Mouse (Mus musculus) neural tube, embryonic 15.5 days (tissue): ENCODE data around the gene Paf1. TPM values are rescaled to one million over a fixed set of nuclear protein-coding genes. Genes with fewer than 3 reads are reported as not detected.
A peak's percentile ranks its signal among the peaks of the same experiment; 100 is the strongest.
"Not testable (repeated sequence)": the region's sequence is repeated elsewhere in the genome, so short reads cannot be mapped to it uniquely, and the experiment has no call there.

ENCODE experiments used
- ATAC-seq: fragments of 200-750 bp; cut with Nextera tagmentation; 2 replicates; pipeline ENCODE4 v1.8.0; 2017; ENCODE audit warnings: mild to moderate bottlenecking, moderate TSS enrichment, moderate library complexity; ENCODE audit not compliant: low FRiP score
- H3K27ac ChIP-seq: fragments of 300-500 bp; sonication (generic); replicated peaks from 2 replicates; pipeline ENCODE4 v1.5.1; 2015; ENCODE audit warnings: mild to moderate bottlenecking, inconsistent platforms
- H3K27me3 ChIP-seq: fragments of 300-500 bp; sonication (generic); replicated peaks from 2 replicates; pipeline ENCODE4 v1.6.1; 2015; ENCODE audit warnings: inconsistent platforms
- H3K36me3 ChIP-seq: fragments of 300-500 bp; sonication (generic); 2 replicates; pipeline ENCODE4 v1.6.1; 2015; ENCODE audit warnings: inconsistent platforms
- H3K4me1 ChIP-seq: fragments of 300-500 bp; sonication (generic); 2 replicates; pipeline ENCODE4 v1.6.1; 2015; ENCODE audit warnings: inconsistent platforms
- H3K4me2 ChIP-seq: fragments of 300-500 bp; sonication (generic); 2 replicates; pipeline ENCODE4 v1.6.1; 2015; ENCODE audit warnings: inconsistent platforms, mild to moderate bottlenecking, moderate library complexity
- H3K4me3 ChIP-seq: fragments of 300-500 bp; sonication (generic); replicated peaks from 2 replicates; pipeline ENCODE4 v1.5.1; 2015; ENCODE audit warnings: mild to moderate bottlenecking, inconsistent platforms
- H3K9ac ChIP-seq: fragments of 300-500 bp; sonication (generic); replicated peaks from 2 replicates; pipeline ENCODE4 v1.6.1; 2015; ENCODE audit warnings: mild to moderate bottlenecking, inconsistent platforms
- H3K9me3 ChIP-seq: fragments of 300-500 bp; sonication (generic); replicated peaks from 2 replicates; pipeline ENCODE4 v1.6.1; 2016; ENCODE audit warnings: inconsistent platforms
- WGBS: fragments of 180-500 bp; shearing (Covaris S2); methylation state at CpG from one replicate; pipeline ENCODE4 v1.1.7; 2015; ENCODE audit warnings: mixed read lengths; 5-methylcytosine and 5-hydroxymethylcytosine counted together
- polyA plus RNA-seq: library from polyadenylated mRNA; unstranded; fragments of >200 nt; fragmentation: Nextera tagmentation; extraction: Ambion mirVana; gene quantifications from 2 replicates; pipeline ENCODE4 v1.2.1, GENCODE M21; 2015

Paf1 gene
- polyA plus RNA-seq, 1 experiment from 2014 or later: 96.0 TPM

DNA sequence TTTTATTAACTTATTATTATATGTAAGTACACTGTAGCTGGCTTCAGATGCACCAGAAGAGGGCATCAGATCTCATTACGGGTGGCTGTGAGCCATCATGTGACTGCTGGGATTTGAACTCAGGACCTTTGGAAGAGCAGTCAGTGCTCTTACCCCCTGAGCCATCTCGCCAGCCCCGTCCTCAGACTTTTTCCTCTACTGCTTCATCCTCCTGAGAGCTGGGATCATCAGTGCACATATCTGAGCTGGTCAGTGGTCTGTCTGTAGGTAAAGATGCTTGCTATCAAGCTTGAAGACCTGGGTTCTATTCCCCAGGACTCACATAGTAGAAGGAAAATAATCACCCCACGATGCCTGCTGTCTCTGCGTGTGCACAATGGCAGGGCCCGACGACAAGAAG lies 5.4 kb upstream of the Paf1 start:
- H3K27me3 ChIP-seq, H3K9me3 ChIP-seq, ATAC-seq, H3K4me2 ChIP-seq, H3K4me3 ChIP-seq, H3K27ac ChIP-seq, H3K9ac ChIP-seq: not testable (repeated sequence)
- 90% methylated on average over 7 of the region's 7 CpGs for WGBS
- H3K36me3 ChIP-seq: peaks cover 42% of the 10 kb centered on the region
- peaks cover 22% of the 10 kb centered on the region for H3K4me1 ChIP-seq

DNA sequence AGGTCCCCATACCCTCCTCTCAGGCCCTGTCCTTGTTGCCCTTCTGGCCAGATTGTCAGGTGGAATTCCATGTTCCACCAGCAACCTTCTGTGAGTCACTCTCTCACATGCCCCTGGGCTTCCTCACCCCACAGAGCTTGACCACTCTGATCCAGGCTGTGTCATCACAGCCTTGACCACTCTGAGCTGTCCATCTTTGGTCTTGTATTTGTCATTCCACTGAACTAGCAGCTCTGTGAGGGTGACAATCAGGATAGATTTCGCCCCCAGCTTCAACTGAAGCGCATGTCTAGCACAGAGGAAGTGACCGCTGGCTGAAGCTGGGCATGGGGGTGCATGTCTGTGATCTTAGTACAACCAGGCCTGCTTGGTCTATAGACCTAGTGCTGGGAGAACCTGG lies 2.4 kb upstream of the Paf1 start:
- peaks cover 24% of the 10 kb centered on the region for H3K4me1 ChIP-seq
- 95% methylated on average over 3 of the region's 3 CpGs for WGBS
- H3K36me3 ChIP-seq: peaks cover 48% of the 10 kb centered on the region
- no peak overlapping the region for H3K9ac ChIP-seq
- no peak overlapping the region for H3K4me2 ChIP-seq
- no peaks in the 10 kb centered on the region for H3K27me3 ChIP-seq
- H3K4me3 ChIP-seq: no peak overlapping the region
- no peaks in the 10 kb centered on the region for H3K9me3 ChIP-seq
- H3K27ac ChIP-seq: no peak overlapping the region
- ATAC-seq: no peak

DNA sequence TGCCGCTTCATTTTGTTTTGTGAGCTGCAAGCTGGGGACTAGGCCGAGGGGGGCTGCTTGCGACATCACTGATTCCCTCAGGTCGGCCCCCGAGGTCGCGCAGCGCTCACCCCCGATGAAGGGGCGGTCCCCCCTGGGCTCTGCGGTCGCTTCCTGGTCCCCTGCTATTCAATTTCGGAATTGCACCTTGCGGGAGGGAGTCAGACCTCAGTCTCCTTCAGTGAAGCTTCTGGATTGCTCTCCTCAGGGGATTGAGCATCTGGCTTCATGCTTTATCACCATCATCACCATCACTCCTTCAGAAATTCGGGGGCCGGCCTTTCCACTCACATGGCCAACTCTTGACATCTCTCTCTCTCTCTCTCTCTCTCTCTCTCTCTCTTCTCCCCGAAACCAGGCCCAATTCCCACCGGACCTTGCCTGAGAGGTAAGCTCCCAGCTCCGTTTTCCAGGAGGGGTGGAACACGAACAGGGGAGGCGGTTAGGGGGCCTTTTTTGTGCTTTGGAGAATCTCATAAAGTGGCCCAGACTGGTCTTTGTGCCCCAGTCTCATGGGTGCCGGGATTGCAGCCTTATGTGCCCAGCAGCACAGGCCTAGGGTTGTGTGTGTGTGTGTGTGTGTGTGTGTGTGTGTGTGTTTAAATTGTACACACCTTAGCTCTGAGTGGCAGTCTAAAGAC lies 661 bp downstream of the Paf1 start:
- H3K36me3 ChIP-seq: peaks cover 54% of the 10 kb centered on the region
- no peaks in the 10 kb centered on the region for H3K27me3 ChIP-seq
- no peak; the same call in 1 of the 2 replicates for ATAC-seq
- H3K27ac ChIP-seq: peak overlapping the region; percentile 86
- H3K9ac ChIP-seq: peak overlapping the region; percentile 89
- H3K4me1 ChIP-seq: peaks cover 24% of the 10 kb centered on the region
- peak overlapping the region; percentile 93 for H3K4me2 ChIP-seq
- H3K9me3 ChIP-seq: no peaks in the 10 kb centered on the region
- peak overlapping the region; percentile 99 for H3K4me3 ChIP-seq
- WGBS: 5% methylated on average over 22 of the region's 22 CpGs

DNA sequence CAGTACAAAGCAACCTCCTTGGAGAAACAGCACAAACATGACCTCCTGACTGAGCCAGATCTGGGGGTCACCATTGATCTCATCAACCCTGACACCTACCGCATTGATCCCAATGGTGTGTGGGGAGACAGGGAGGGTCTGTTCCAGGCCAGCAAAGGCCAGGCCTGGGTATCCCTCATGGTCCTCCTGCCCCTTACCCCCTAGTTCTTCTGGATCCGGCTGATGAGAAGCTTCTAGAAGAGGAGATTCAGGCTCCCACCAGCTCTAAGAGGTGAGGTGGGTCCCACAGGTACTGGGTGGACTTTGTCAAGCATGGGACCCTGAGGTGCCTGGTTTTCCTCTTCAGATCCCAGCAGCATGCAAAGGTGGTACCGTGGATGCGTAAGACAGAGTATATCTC lies 2.7 kb downstream of the Paf1 start:
- H3K36me3 ChIP-seq: peaks cover 54% of the 10 kb centered on the region
- no peak overlapping the region for H3K27ac ChIP-seq
- H3K4me1 ChIP-seq: peaks cover 24% of the 10 kb centered on the region
- no peak for ATAC-seq
- H3K4me3 ChIP-seq: no peak overlapping the region
- no peak overlapping the region for H3K4me2 ChIP-seq
- no peaks in the 10 kb centered on the region for H3K9me3 ChIP-seq
- H3K9ac ChIP-seq: no peak overlapping the region
- no peaks in the 10 kb centered on the region for H3K27me3 ChIP-seq
- 94% methylated on average over 4 of the region's 4 CpGs for whole genome bisulfite sequencing

DNA sequence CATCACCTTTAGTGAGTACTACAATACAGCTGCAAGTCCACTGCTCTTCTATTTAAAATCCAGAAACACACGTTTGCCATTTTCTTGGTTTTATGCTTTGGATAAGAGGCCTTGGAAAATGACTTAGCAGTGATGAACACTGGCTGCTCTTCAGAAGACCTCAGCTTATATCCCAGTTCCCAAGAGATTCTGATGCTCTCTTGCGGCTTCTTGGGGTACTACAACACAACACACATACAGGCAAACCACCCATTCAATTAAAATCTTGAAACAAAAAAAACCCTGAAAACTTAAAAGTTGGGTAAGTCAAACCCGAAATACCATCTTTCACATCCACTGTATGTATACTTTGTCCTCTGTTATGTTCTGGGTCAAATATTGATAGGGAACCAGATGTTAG lies 5.2 kb downstream of the Paf1 start:
- H3K36me3 ChIP-seq: peaks cover 75% of the 10 kb centered on the region
- no peak for ATAC-seq
- WGBS: 68% methylated on average over 3 of the region's 3 CpGs
- no peak overlapping the region for H3K9ac ChIP-seq
- H3K27me3 ChIP-seq: no peaks in the 10 kb centered on the region
- H3K4me3 ChIP-seq: no peak overlapping the region
- peaks cover 13% of the 10 kb centered on the region for H3K4me1 ChIP-seq
- H3K4me2 ChIP-seq: no peak overlapping the region
- no peaks in the 10 kb centered on the region for H3K9me3 ChIP-seq
- no peak overlapping the region for H3K27ac ChIP-seq

DNA sequence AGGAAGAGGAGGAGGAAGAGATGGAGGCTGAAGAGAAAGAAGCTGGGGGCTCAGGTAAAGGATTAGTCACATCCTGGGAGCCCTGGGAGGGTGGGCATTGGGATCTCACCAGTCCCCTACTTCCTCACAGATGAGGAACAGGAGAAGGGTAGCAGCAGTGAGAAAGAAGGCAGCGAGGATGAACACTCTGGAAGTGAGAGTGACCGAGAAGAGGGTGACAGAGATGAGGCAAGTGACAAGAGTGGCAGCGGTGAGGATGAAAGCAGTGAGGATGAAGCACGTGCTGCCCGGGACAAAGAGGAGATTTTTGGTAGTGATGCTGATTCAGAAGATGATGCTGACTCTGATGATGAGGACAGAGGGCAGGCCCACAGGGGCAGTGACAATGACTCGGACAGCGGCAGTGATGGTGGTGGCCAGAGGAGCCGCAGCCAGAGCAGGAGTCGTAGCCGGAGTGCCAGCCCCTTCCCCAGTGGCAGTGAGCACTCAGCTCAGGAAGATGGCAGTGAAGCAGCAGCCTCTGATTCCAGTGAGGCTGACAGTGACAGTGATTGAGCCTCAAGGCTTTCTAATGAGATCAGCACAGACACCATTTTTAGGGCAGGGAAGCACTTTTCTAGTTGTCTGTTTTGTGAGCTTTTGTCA lies 6.1 kb downstream of the Paf1 start:
- Histone ChIP-seq H3K9ac (no peak overlapping the region), H3K27ac (no peak overlapping the region), H3K27me3 (no peaks in the 10 kb centered on the region), H3K36me3 (peaks cover 83% of the 10 kb centered on the region), H3K4me3 (no peak overlapping the region), H3K4me2 (no peak overlapping the region), H3K4me1 (peaks cover 7% of the 10 kb centered on the region), H3K9me3 (no peaks in the 10 kb centered on the region)
- 92% methylated on average over 10 of the region's 10 CpGs for WGBS
- no peak for ATAC-seq

DNA sequence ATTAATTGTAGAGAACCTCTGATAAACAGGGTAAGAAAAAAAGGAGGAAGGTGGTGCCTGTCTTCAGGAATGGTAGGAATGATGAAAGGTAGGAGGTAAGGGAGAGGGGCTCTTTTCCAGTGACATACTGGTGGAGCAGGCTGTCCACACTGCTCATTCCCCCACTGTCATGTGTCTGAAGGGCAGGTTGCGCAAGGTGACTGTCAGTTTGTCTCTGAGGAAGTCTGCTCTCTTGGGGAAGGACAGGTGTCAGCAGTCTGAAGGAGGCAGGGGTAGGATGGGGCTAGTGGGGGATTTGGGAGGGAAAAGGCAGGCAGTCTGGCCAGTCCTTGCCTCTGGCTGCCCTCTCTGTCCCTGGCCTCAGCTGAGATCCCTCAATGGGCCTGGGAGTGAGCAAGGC lies 8.3 kb downstream of the Paf1 start:
- H3K4me2 ChIP-seq: no peak overlapping the region
- no peaks in the 10 kb centered on the region for H3K9me3 ChIP-seq
- 100% methylated on average over 1 of the region's 1 CpGs for WGBS
- no peaks in the 10 kb centered on the region for H3K4me1 ChIP-seq
- no peak for ATAC-seq
- H3K9ac ChIP-seq: no peak overlapping the region
- H3K4me3 ChIP-seq: no peak overlapping the region
- H3K27ac ChIP-seq: no peak overlapping the region
- H3K27me3 ChIP-seq: no peaks in the 10 kb centered on the region
- peaks cover 92% of the 10 kb centered on the region for H3K36me3 ChIP-seq

DNA sequence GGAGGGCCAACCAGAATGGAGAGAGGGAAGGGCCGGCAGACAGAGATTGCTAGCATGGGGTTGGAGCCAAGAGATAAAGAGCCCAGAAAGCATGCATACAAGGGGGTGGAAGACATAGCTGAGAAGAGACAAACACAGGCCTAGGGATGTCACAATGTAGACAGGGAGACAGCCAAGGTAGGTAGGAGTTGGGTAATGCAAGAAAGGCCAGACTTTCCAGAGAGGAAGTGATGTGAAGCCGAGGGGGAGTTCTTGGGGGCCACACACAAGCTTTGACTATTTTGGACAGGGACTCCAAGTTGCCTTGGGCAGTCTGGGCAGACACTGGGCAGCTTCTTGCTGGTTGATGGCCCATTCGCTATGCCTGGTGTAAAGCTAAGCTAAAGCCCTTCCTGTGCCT lies 9.2 kb downstream of the Paf1 start:
- no peak overlapping the region for H3K9ac ChIP-seq
- peaks cover 93% of the 10 kb centered on the region for H3K36me3 ChIP-seq
- H3K4me3 ChIP-seq: no peak overlapping the region
- no peaks in the 10 kb centered on the region for H3K9me3 ChIP-seq
- ATAC-seq: no peak
- no peak overlapping the region for H3K27ac ChIP-seq
- 90% methylated on average over 3 of the region's 3 CpGs for WGBS
- H3K4me2 ChIP-seq: no peak overlapping the region
- H3K4me1 ChIP-seq: no peaks in the 10 kb centered on the region
- H3K27me3 ChIP-seq: no peaks in the 10 kb centered on the region

DNA sequence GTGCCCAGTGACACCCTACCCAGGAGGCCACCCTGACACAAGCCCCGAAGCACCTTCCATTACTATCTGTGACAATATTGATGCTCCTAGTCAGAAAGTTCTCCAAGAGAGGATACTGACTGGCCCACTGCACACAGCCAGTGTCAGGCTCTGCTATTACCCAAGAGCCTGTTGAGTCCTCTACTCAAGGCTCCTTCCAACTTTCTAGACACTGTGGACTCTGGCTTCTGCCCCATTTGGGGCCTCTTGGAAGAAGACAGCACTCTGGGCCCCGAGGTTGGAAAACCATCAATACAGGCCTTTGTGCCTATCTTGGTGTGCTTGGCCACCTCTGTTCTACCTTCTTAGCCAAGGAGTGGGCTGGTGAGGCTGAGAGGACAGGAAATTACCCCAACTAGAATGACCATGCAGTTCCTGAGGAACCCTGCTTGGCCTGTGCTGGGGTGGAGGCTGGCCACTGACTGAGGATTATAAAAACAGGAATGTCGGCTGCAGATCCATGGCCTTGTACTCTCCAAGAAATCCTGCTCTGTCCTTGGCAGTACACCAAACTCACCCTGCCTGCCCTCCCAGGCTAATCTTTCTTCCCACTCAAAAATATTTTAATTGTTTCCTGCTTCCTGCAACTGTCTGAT lies 18.2 kb downstream of the Paf1 start:
- Histone ChIP-seq H3K36me3 (peaks cover 84% of the 10 kb centered on the region), H3K4me2 (no peak overlapping the region), H3K4me3 (no peak overlapping the region), H3K4me1 (no peaks in the 10 kb centered on the region), H3K27ac (no peak overlapping the region), H3K9ac (no peak overlapping the region), H3K27me3 (no peaks in the 10 kb centered on the region), H3K9me3 (no peaks in the 10 kb centered on the region)
- WGBS: 93% methylated on average over 3 of the region's 3 CpGs
- ATAC-seq: no peak

DNA sequence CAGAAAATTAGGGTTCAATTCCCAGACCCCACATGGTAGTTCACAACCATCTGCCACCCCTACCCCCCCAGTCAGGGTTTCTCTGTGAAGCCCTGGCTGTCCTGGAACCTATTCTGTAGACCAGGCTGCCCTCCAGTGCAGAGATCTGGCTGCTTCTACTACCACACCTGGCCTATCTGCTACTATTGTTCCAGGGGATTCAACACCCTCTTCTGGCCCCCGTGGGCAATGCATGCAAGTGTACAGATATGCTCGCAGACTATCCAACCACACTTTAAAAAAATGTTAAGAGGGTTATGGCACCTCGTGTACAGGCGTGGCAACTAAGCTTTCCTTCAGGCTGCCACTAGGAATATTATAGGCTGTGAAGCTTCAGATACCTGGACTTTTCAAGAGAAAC lies 20.1 kb downstream of the Paf1 start:
- H3K27ac ChIP-seq: no peak overlapping the region
- WGBS: 93% methylated on average over 4 of the region's 4 CpGs
- H3K27me3 ChIP-seq: no peaks in the 10 kb centered on the region
- H3K4me3 ChIP-seq: no peak overlapping the region
- peaks cover 82% of the 10 kb centered on the region for H3K36me3 ChIP-seq
- no peaks in the 10 kb centered on the region for H3K9me3 ChIP-seq
- no peaks in the 10 kb centered on the region for H3K4me1 ChIP-seq
- no peak for ATAC-seq
- H3K9ac ChIP-seq: no peak overlapping the region
- H3K4me2 ChIP-seq: no peak overlapping the region

DNA sequence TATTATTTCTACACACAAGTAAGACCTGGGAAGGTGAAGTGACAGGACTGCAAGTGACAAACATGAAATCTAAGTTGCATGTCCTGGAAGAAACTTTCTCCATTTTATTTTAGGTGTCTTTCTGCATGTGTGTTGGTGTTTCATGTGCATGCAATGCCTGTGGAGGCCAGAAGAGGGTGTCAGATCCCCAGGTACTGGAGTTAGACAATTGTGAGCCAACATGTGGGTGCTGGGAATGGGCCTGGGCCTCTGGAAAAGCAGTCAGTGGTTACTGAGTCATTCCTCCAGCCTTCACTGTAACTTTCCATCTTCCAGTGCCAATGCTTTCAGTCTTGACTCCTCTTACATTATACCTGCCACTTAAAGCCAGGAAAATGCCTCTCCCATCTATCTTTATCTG lies 24.6 kb downstream of the Paf1 start:
- H3K4me2 ChIP-seq: no peak overlapping the region
- no peak overlapping the region for H3K9ac ChIP-seq
- H3K9me3 ChIP-seq: no peaks in the 10 kb centered on the region
- 0 out of 2 replicates have a peak, but pooled peaks cover 4% of the 10 kb centered on the region for H3K4me1 ChIP-seq
- H3K27ac ChIP-seq: no peak overlapping the region
- H3K4me3 ChIP-seq: no peak overlapping the region
- H3K36me3 ChIP-seq: peaks cover 90% of the 10 kb centered on the region
- H3K27me3 ChIP-seq: no peaks in the 10 kb centered on the region
- no peak for ATAC-seq

DNA sequence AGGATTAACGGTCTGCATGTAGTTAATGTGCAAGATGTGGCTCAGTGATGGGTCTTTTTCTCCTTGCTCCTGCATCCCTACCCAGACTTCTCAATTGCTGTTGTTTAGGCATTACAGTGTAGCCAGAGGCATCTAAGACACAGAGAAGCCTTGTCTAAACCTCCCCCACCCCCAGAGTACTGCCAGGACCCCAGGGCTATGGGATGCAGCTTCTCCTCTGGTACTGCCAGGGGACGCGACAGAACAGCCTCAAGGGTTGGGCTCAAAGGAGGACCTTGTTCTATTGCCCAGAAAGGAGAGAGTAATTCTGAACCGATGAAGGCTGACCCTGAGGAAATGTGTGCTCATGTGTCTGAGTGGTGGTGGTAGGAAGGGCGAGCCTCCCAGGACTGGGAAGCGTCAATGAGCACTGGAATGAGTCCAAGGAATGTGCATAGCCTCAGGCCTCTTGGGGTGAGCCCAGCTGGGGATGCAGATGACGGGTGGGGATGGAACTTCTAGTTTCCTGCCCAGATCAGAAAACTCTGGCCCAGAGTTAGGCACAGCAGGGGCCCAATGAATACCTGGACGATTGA lies 25.4 kb downstream of the Paf1 start:
- Histone ChIP-seq H3K27ac (0 out of 2 replicates have a peak overlapping the region, but pooled peaks have one; percentile 18), H3K36me3 (peaks cover 90% of the 10 kb centered on the region), H3K9ac (no peak overlapping the region), H3K4me3 (no peak overlapping the region), H3K4me1 (0 out of 2 replicates have a peak, but pooled peaks cover 4% of the 10 kb centered on the region), H3K9me3 (no peaks in the 10 kb centered on the region), H3K4me2 (no peak overlapping the region), H3K27me3 (no peaks in the 10 kb centered on the region)
- WGBS: 66% methylated on average over 8 of the region's 8 CpGs
- ATAC-seq: peak; percentile 38; the same call in 1 of the 2 replicates
